Mouse (Mus musculus) lung, postnatal 0 days (tissue): Measurements from ENCODE around the gene Gm1043. TPM values are rescaled to one million over a fixed set of nuclear protein-coding genes. Genes with fewer than 3 reads are reported as not detected.

ENCODE experiments used
- ATAC-seq: fragments of 200-750 bp; cut with Nextera tagmentation; 2 replicates; pipeline ENCODE4 v1.8.0; 2017; ENCODE audit warnings: moderate library complexity
- DNase-seq: peaks from one replicate; pipeline ENCODE4 v3.0.0-alpha.2; 2016; ENCODE audit warnings: low spot score
- H3K27ac ChIP-seq: fragments of 300-500 bp; sonication (generic); 2 replicates; pipeline ENCODE4 v1.5.1; 2014; ENCODE audit warnings: antibody characterized with exemption, mild to moderate bottlenecking, low read length, mixed read lengths
- H3K27me3 ChIP-seq: fragments of 300-500 bp; sonication (generic); replicated peaks from 2 replicates; pipeline ENCODE4 v1.6.1; 2014; ENCODE audit warnings: low read length, mixed read lengths; ENCODE audit not compliant: insufficient read depth
- H3K36me3 ChIP-seq: fragments of 300-500 bp; sonication (generic); 2 replicates; pipeline ENCODE4 v1.6.1; 2014; ENCODE audit warnings: low read length, mixed read lengths; ENCODE audit not compliant: insufficient read depth
- H3K4me1 ChIP-seq: fragments of 300-500 bp; sonication (generic); 2 replicates; pipeline ENCODE4 v1.6.1; 2014; ENCODE audit warnings: antibody characterized with exemption, low read depth, low read length, mixed read lengths; ENCODE audit not compliant: insufficient read depth
- H3K4me2 ChIP-seq: fragments of 300-500 bp; sonication (generic); replicated peaks from 2 replicates; pipeline ENCODE4 v1.6.1; 2014; ENCODE audit warnings: low read depth, mild to moderate bottlenecking, low read length, moderate library complexity, mixed read lengths
- H3K4me3 ChIP-seq: fragments of 300-500 bp; sonication (generic); 2 replicates; pipeline ENCODE4 v1.5.1; 2014; ENCODE audit warnings: low read depth, low read length
- H3K9ac ChIP-seq: fragments of 300-500 bp; sonication (generic); replicated peaks from 2 replicates; pipeline ENCODE4 v1.6.1; 2014; ENCODE audit warnings: low read depth, mild to moderate bottlenecking
- H3K9me3 ChIP-seq: fragments of 300-500 bp; sonication (generic); 2 replicates; pipeline ENCODE4 v1.6.1; 2016; ENCODE audit warnings: low read length, mixed read lengths
- CTCF ChIP-seq: IDR thresholded peaks from 2 replicates; pipeline ENCODE4 v1.5.1; 2016; ENCODE audit warnings: antibody characterized with exemption, mild to moderate bottlenecking
- EP300 ChIP-seq: IDR thresholded peaks from 2 replicates; pipeline ENCODE4 v1.6.1; 2016; ENCODE audit warnings: antibody characterized with exemption, mild to moderate bottlenecking, control low read depth
- WGBS: fragments of 180-500 bp; shearing (Covaris S2); extraction: QIAGEN DNeasy Blood & Tissue Kit; methylation state at CpG from one replicate; pipeline ENCODE4 v1.1.7; 2014; 5-methylcytosine and 5-hydroxymethylcytosine counted together
- polyA plus RNA-seq: library from polyadenylated mRNA; unstranded; fragments of >200 nt; fragmentation: Nextera tagmentation; extraction: Ambion mirVana; gene quantifications from 2 replicates; pipeline ENCODE4 v1.2.1, GENCODE M21; 2015

Gm1043 gene
- polyA plus RNA-seq, 1 experiment from 2014 or later = not detected

DNA sequence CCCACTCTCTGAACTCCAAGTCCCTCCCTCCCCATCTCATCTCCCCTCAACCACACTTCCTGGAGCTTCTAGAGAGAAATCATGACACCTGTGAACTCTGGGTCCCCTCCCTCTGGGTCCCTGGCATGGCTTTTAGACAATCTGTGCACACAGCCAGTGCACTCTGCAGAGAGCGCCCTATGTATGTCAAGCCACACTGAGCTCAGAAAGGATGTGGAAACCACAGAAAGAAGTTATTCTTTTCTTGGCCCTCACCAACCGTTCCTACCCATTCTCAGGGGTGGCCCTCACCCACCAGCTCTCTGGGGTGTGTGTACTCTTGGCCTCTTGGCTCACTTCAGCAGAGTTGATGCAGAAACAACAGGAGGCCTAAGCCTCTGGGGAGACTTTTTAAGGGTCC is 40.4 kb upstream of the Gm1043 start:
- ATAC-seq = no peak
- Histone ChIP-seq H3K9me3 (no peaks in the 10 kb centered on the region), H3K27me3 (no peaks in the 10 kb centered on the region), H3K4me1 (no peaks in the 10 kb centered on the region), H3K27ac (no peak overlapping the region), H3K36me3 (no peaks in the 10 kb centered on the region), H3K4me2 (no peak overlapping the region), H3K4me3 (no peak overlapping the region), H3K9ac (no peak overlapping the region)
- WGBS = 71% methylated on average over 2 of the region's 2 CpGs
- DNase-seq = no peak
- no peak for TF ChIP-seq CTCF
- no peak for TF ChIP-seq EP300

DNA sequence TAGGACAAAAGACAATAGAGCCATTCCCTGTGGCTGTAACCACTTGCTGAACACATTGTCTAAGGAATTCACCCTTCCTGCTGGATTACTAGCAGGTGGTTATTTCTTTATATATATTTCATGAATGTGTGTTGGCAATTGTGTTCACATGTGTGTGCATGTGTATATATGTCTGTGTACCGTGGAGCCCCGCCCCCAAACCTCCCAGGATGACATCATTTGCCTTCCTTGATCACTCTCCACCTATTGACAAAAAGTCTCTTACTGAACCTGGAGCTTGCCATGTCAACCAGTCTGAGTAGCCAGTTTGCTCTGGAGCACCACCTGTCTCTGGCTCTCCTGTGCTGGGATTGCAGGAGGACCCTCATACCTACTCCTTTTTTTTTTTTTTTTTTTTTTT is 39.6 kb upstream of the Gm1043 start:
- TF ChIP-seq CTCF (no peak), EP300 (no peak)
- Histone ChIP-seq H3K9ac (no peak overlapping the region), H3K27me3 (no peaks in the 10 kb centered on the region), H3K4me3 (no peak overlapping the region), H3K4me1 (no peaks in the 10 kb centered on the region), H3K27ac (no peak overlapping the region), H3K36me3 (no peaks in the 10 kb centered on the region), H3K9me3 (no peaks in the 10 kb centered on the region), H3K4me2 (no peak overlapping the region)
- WGBS = 69% methylated on average over 2 of the region's 2 CpGs
- ATAC-seq (no peak), DNase-seq (no peak)

DNA sequence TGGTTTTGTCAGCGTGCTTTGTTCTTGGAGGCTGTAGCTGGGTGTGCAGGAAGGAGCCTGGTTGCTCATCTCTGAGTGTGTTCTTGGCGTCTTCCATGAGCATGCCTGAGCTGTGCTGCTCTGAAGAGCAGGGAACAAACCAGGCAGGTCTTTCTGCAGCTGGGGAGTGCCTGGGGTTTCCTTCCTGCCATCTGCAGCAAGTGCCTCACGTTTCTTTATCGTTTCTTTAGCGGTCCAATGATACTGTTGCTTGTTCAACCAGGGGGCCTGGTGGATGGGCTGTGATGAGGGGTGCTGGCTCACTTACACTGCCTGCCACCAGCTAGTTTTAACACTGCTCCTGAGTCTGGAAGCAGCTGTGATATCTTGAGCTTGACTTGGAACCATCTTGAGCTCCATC is 38.4 kb upstream of the Gm1043 start:
- H3K4me3 ChIP-seq = no peak overlapping the region
- no peak overlapping the region for H3K27ac ChIP-seq
- TF ChIP-seq EP300 = no peak
- no peak for TF ChIP-seq CTCF
- no peaks in the 10 kb centered on the region for H3K4me1 ChIP-seq
- 31% methylated on average over 5 of the region's 5 CpGs for WGBS
- DNase-seq = no peak
- no peaks in the 10 kb centered on the region for H3K9me3 ChIP-seq
- ATAC-seq = no peak
- no peaks in the 10 kb centered on the region for H3K36me3 ChIP-seq
- no peaks in the 10 kb centered on the region for H3K27me3 ChIP-seq
- no peak overlapping the region for H3K4me2 ChIP-seq
- no peak overlapping the region for H3K9ac ChIP-seq

DNA sequence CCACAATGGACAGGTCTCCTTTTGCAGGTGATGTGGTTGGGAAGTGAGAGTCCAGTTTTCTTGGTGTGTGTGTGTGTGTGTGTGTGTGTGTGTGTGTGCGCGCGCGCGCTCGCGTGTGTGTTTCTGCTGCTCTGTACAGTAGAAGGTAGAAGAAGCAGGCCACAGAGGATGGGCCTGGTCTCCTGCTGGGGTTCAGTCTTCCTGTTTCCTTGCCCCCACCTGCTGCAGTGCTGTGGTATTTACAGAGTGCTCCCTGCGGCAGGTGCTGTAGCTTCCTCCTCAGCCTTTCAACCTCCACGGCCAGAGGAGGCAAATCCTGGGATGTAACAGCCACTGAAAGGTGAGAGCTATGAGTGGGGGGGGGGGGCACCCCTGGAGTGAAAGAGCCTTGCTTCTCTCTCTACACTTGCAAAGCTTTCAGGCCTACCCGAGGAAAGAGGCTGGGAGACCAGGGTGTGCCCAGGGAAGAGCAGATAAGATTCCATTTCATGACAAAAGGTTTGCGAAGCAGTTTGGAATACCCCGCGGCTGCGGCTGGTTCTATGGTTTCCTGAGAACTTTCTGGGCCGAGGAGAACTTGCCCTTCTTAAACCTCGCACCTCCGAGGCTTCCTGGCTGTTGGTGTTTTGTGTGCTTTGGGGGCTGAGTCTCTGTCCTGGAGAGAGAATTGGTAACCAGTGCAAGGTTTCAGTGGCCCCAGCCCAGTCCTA is 37.8 kb upstream of the Gm1043 start:
- ATAC-seq (no peak), DNase-seq (no peak)
- 40% methylated on average over 17 of the region's 17 CpGs for WGBS
- no peaks in the 10 kb centered on the region for H3K36me3 ChIP-seq
- no peak for TF ChIP-seq EP300
- TF ChIP-seq CTCF = no peak
- no peak overlapping the region for H3K4me3 ChIP-seq
- H3K27me3 ChIP-seq = no peaks in the 10 kb centered on the region
- H3K4me1 ChIP-seq = no peaks in the 10 kb centered on the region
- H3K27ac ChIP-seq = no peak overlapping the region
- H3K9me3 ChIP-seq = no peaks in the 10 kb centered on the region
- H3K9ac ChIP-seq = no peak overlapping the region
- no peak overlapping the region for H3K4me2 ChIP-seq

DNA sequence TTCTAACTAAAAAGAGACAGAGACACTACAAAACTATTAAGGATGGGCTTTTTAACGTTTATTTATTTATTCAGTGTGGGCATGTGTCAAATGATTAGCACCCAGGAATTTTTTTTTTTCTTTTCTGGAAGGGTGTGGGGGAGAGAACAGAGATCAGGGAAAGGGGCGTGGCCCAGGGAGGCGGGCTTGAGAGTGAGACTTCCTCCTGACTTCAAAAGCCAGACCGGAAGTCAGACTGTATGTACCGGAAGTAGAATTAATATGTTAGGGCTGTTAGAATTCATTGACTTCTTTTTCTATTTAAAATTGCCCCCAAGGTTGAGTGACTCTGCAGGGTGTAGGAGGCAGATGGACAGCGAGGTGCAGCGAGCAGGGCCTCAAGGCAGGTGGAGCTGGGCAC is 37.2 kb upstream of the Gm1043 start:
- Histone ChIP-seq H3K4me2 (no peak overlapping the region), H3K9me3 (no peaks in the 10 kb centered on the region), H3K36me3 (no peaks in the 10 kb centered on the region), H3K4me3 (no peak overlapping the region), H3K27me3 (no peaks in the 10 kb centered on the region), H3K27ac (no peak overlapping the region), H3K4me1 (no peaks in the 10 kb centered on the region), H3K9ac (no peak overlapping the region)
- ATAC-seq (no peak), DNase-seq (no peak)
- TF ChIP-seq CTCF (no peak), EP300 (no peak)
- 57% methylated on average over 7 of the region's 7 CpGs for WGBS

DNA sequence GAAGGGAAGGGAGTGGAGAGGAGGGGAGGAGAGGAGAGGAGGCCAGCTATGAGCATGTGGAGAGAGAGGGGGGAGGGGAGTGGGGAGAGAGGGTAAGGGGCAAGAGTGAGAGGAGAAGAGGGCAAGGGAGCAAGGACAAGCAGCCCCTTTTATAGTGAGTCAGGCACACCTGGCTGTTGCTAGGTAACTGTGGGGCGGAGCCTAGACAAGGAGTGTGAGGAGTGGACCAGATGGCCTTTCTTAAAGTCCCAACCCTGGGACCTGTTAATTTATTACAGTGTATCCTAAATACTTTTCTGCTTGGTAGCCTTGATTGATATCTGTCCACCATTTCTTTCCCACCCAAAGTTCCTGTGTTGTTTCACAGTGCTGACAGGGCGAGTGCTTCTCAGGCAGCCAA is 36.1 kb upstream of the Gm1043 start:
- H3K36me3 ChIP-seq = no peaks in the 10 kb centered on the region
- no peak overlapping the region for H3K4me3 ChIP-seq
- no peaks in the 10 kb centered on the region for H3K27me3 ChIP-seq
- DNase-seq (no peak), ATAC-seq (no peak)
- H3K4me1 ChIP-seq = no peaks in the 10 kb centered on the region
- H3K9ac ChIP-seq = no peak overlapping the region
- WGBS = 64% methylated on average over 2 of the region's 2 CpGs
- H3K9me3 ChIP-seq = no peaks in the 10 kb centered on the region
- H3K4me2 ChIP-seq = no peak overlapping the region
- no peak for TF ChIP-seq EP300
- H3K27ac ChIP-seq = no peak overlapping the region
